Mouse (Mus musculus) stomach, postnatal 0 days (tissue): Measurements from ENCODE around the gene Wapl.

ENCODE experiments used
- CTCF ChIP-seq: IDR thresholded peaks from 2 replicates; pipeline ENCODE4 v1.5.1; 2016; ENCODE audit warnings: antibody characterized with exemption, low read depth, mild to moderate bottlenecking, moderate library complexity
- EP300 ChIP-seq: optimal IDR thresholded peaks from 2 replicates; pipeline ENCODE3; 2016; ENCODE audit warnings: antibody characterized with exemption

GRCm38 (mm10) chr14:34777810-34778209 is 104.1 kb downstream of the Wapl start:
- TF ChIP-seq CTCF (peak; percentile 93), EP300 (no peak)
